Mouse (Mus musculus): Measurements from ENCODE around the gene Lrrc43. TPM values are rescaled to one million over a fixed set of nuclear protein-coding genes. Genes with fewer than 3 reads are reported as not detected.
A peak's percentile ranks its signal among the peaks of the same experiment; 100 is the strongest.

The Lrrc43 gene
- polyA plus RNA-seq (2014; fragmentation: Nextera tagmentation; extraction: Ambion mirVana) = not detected in 2 replicates

GRCm38 (mm10) chr5:123489112-123489785 lies at the start of gene Lrrc43, which contains the start of gene Il31:
Lrrc43 (plus strand) TSS chr5:123489305.
Il31 (minus strand) TSS chr5:123489489.
- Histone ChIP-seq H3K36me3 (ENCODE audit: control insufficient read depth, insufficient read depth, low read length) (no peaks in the 10 kb centered on the region), H3K9ac (ENCODE audit: low read length) (no peak within 1 kb of the TSS), H3K4me2 (ENCODE audit: low read depth, severe bottlenecking) (peak within 1 kb of the TSS; percentile 41), H3K27me3 (ENCODE audit: control insufficient read depth, insufficient read depth, low read length) (no peaks in the 10 kb centered on the region), H3K4me3 (ENCODE audit: low read depth, low read length) (0 out of 2 replicates have a peak within 1 kb of the TSS, but pooled peaks have one; percentile 5), H3K27ac (replicated peaks; ENCODE audit: low read depth, low read length) (no peak within 1 kb of the TSS), H3K9me3 (ENCODE audit: control insufficient read depth, low read length) (no peaks in the 10 kb centered on the region), H3K4me1 (ENCODE audit: control insufficient read depth, insufficient read depth, low read length) (peaks cover 11% of the 10 kb centered on the region)
- WGBS = 9% methylated on average over 25 of the region's 25 CpGs
- DNase-seq (ENCODE audit: low spot score) (peak; percentile 61), ATAC-seq (ENCODE audit: insufficient number of reproducible peaks, low FRiP score, low TSS enrichment, low read depth) (peak; percentile 54; the same call in 1 of the 2 replicates)

- ATAC-seq (ENCODE audit: insufficient number of reproducible peaks, low FRiP score, low TSS enrichment, low read depth) = no peak
- 100% methylated on average over 1 of the region's 1 CpGs for WGBS
- Histone ChIP-seq H3K4me2 (ENCODE audit: low read depth, severe bottlenecking) (no peak overlapping the region), H3K9ac (ENCODE audit: low read length) (no peak overlapping the region), H3K4me3 (ENCODE audit: low read depth, low read length) (no peak overlapping the region), H3K9me3 (ENCODE audit: control insufficient read depth, low read length) (no peaks in the 10 kb centered on the region), H3K27ac (replicated peaks; ENCODE audit: low read depth, low read length) (no peak overlapping the region), H3K36me3 (ENCODE audit: control insufficient read depth, insufficient read depth, low read length) (0 out of 2 replicates have a peak, but pooled peaks cover 2% of the 10 kb centered on the region), H3K4me1 (ENCODE audit: control insufficient read depth, insufficient read depth, low read length) (no peaks in the 10 kb centered on the region), H3K27me3 (ENCODE audit: control insufficient read depth, insufficient read depth, low read length) (no peaks in the 10 kb centered on the region)
- no peak for DNase-seq (ENCODE audit: low spot score)
Measured at GRCm38 (mm10) chr5:123439312-123439711, 49.8 kb upstream of the Lrrc43 start.

GRCm38 (mm10) chr5:123439941-123440340 lies 49.2 kb upstream of the Lrrc43 start:
- Histone ChIP-seq H3K9me3 (ENCODE audit: control insufficient read depth, low read length) (no peaks in the 10 kb centered on the region), H3K4me3 (ENCODE audit: low read depth, low read length) (no peak overlapping the region), H3K36me3 (ENCODE audit: control insufficient read depth, insufficient read depth, low read length) (peaks cover 2% of the 10 kb centered on the region; the same call in 1 of the 2 replicates), H3K4me1 (ENCODE audit: control insufficient read depth, insufficient read depth, low read length) (no peaks in the 10 kb centered on the region), H3K27ac (replicated peaks; ENCODE audit: low read depth, low read length) (no peak overlapping the region), H3K4me2 (ENCODE audit: low read depth, severe bottlenecking) (no peak overlapping the region), H3K9ac (ENCODE audit: low read length) (no peak overlapping the region), H3K27me3 (ENCODE audit: control insufficient read depth, insufficient read depth, low read length) (no peaks in the 10 kb centered on the region)
- 81% methylated on average over 4 of the region's 4 CpGs for WGBS
- ATAC-seq (ENCODE audit: insufficient number of reproducible peaks, low FRiP score, low TSS enrichment, low read depth) = no peak
- no peak for DNase-seq (ENCODE audit: low spot score)

GRCm38 (mm10) chr5:123440664-123441063 lies 48.4 kb upstream of the Lrrc43 start:
- peaks cover 4% of the 10 kb centered on the region; the same call in 1 of the 2 replicates for H3K36me3 ChIP-seq (ENCODE audit: control insufficient read depth, insufficient read depth, low read length)
- no peak overlapping the region for H3K27ac ChIP-seq (replicated peaks; ENCODE audit: low read depth, low read length)
- no peak overlapping the region for H3K4me3 ChIP-seq (ENCODE audit: low read depth, low read length)
- 77% methylated on average over 4 of the region's 4 CpGs for WGBS
- H3K9me3 ChIP-seq (ENCODE audit: control insufficient read depth, low read length) = no peaks in the 10 kb centered on the region
- H3K9ac ChIP-seq (ENCODE audit: low read length) = no peak overlapping the region
- no peak overlapping the region for H3K4me2 ChIP-seq (ENCODE audit: low read depth, severe bottlenecking)
- H3K27me3 ChIP-seq (ENCODE audit: control insufficient read depth, insufficient read depth, low read length) = no peaks in the 10 kb centered on the region
- no peak for DNase-seq (ENCODE audit: low spot score)
- no peaks in the 10 kb centered on the region for H3K4me1 ChIP-seq (ENCODE audit: control insufficient read depth, insufficient read depth, low read length)
- ATAC-seq (ENCODE audit: insufficient number of reproducible peaks, low FRiP score, low TSS enrichment, low read depth) = no peak

- no peak overlapping the region for H3K9ac ChIP-seq (ENCODE audit: low read length)
- no peak overlapping the region for H3K27ac ChIP-seq (replicated peaks; ENCODE audit: low read depth, low read length)
- H3K27me3 ChIP-seq (ENCODE audit: control insufficient read depth, insufficient read depth, low read length) = no peaks in the 10 kb centered on the region
- ATAC-seq (ENCODE audit: insufficient number of reproducible peaks, low FRiP score, low TSS enrichment, low read depth) = no peak
- H3K4me1 ChIP-seq (ENCODE audit: control insufficient read depth, insufficient read depth, low read length) = no peaks in the 10 kb centered on the region
- DNase-seq (ENCODE audit: low spot score) = no peak
- H3K9me3 ChIP-seq (ENCODE audit: control insufficient read depth, low read length) = no peaks in the 10 kb centered on the region
- peaks cover 9% of the 10 kb centered on the region for H3K36me3 ChIP-seq (ENCODE audit: control insufficient read depth, insufficient read depth, low read length)
- H3K4me3 ChIP-seq (ENCODE audit: low read depth, low read length) = no peak overlapping the region
- WGBS = 92% methylated on average over 3 of the region's 3 CpGs
- H3K4me2 ChIP-seq (ENCODE audit: low read depth, severe bottlenecking) = no peak overlapping the region
Measured at GRCm38 (mm10) chr5:123442283-123442682, 46.8 kb upstream of the Lrrc43 start.

GRCm38 (mm10) chr5:123444069-123444468 lies 45.0 kb upstream of the Lrrc43 start:
- no peaks in the 10 kb centered on the region for H3K4me1 ChIP-seq (ENCODE audit: control insufficient read depth, insufficient read depth, low read length)
- no peaks in the 10 kb centered on the region for H3K9me3 ChIP-seq (ENCODE audit: control insufficient read depth, low read length)
- H3K9ac ChIP-seq (ENCODE audit: low read length) = no peak overlapping the region
- 55% methylated on average over 4 of the region's 4 CpGs for WGBS
- peak; percentile 85 for DNase-seq (ENCODE audit: low spot score)
- ATAC-seq (ENCODE audit: insufficient number of reproducible peaks, low FRiP score, low TSS enrichment, low read depth) = no peak
- peaks cover 12% of the 10 kb centered on the region for H3K36me3 ChIP-seq (ENCODE audit: control insufficient read depth, insufficient read depth, low read length)
- H3K27ac ChIP-seq (replicated peaks; ENCODE audit: low read depth, low read length) = no peak overlapping the region
- no peak overlapping the region for H3K4me2 ChIP-seq (ENCODE audit: low read depth, severe bottlenecking)
- H3K4me3 ChIP-seq (ENCODE audit: low read depth, low read length) = no peak overlapping the region
- H3K27me3 ChIP-seq (ENCODE audit: control insufficient read depth, insufficient read depth, low read length) = no peaks in the 10 kb centered on the region

- no peaks in the 10 kb centered on the region for H3K4me1 ChIP-seq (ENCODE audit: control insufficient read depth, insufficient read depth, low read length)
- no peaks in the 10 kb centered on the region for H3K27me3 ChIP-seq (ENCODE audit: control insufficient read depth, insufficient read depth, low read length)
- no peak overlapping the region for H3K27ac ChIP-seq (replicated peaks; ENCODE audit: low read depth, low read length)
- no peaks in the 10 kb centered on the region for H3K9me3 ChIP-seq (ENCODE audit: control insufficient read depth, low read length)
- WGBS = 93% methylated on average over 5 of the region's 5 CpGs
- H3K4me3 ChIP-seq (ENCODE audit: low read depth, low read length) = no peak overlapping the region
- no peak overlapping the region for H3K9ac ChIP-seq (ENCODE audit: low read length)
- H3K36me3 ChIP-seq (ENCODE audit: control insufficient read depth, insufficient read depth, low read length) = peaks cover 17% of the 10 kb centered on the region
- ATAC-seq (ENCODE audit: insufficient number of reproducible peaks, low FRiP score, low TSS enrichment, low read depth) (no peak), DNase-seq (ENCODE audit: low spot score) (no peak)
- H3K4me2 ChIP-seq (ENCODE audit: low read depth, severe bottlenecking) = no peak overlapping the region
Measured at GRCm38 (mm10) chr5:123444849-123445334, 44.2 kb upstream of the Lrrc43 start.

GRCm38 (mm10) chr5:123451886-123452285 lies 37.2 kb upstream of the Lrrc43 start:
- H3K9ac ChIP-seq (ENCODE audit: low read length) = no peak overlapping the region
- H3K4me1 ChIP-seq (ENCODE audit: control insufficient read depth, insufficient read depth, low read length) = no peaks in the 10 kb centered on the region
- H3K27me3 ChIP-seq (ENCODE audit: control insufficient read depth, insufficient read depth, low read length) = no peaks in the 10 kb centered on the region
- no peak for ATAC-seq (ENCODE audit: insufficient number of reproducible peaks, low FRiP score, low TSS enrichment, low read depth)
- DNase-seq (ENCODE audit: low spot score) = no peak
- no peak overlapping the region for H3K4me2 ChIP-seq (ENCODE audit: low read depth, severe bottlenecking)
- no peaks in the 10 kb centered on the region for H3K9me3 ChIP-seq (ENCODE audit: control insufficient read depth, low read length)
- H3K27ac ChIP-seq (replicated peaks; ENCODE audit: low read depth, low read length) = no peak overlapping the region
- H3K36me3 ChIP-seq (ENCODE audit: control insufficient read depth, insufficient read depth, low read length) = peaks cover 20% of the 10 kb centered on the region
- H3K4me3 ChIP-seq (ENCODE audit: low read depth, low read length) = no peak overlapping the region
- 87% methylated on average over 7 of the region's 7 CpGs for WGBS
